Comparison of ENCODE assay signal across 11 mouse cellular contexts in the genomic region with DNA sequence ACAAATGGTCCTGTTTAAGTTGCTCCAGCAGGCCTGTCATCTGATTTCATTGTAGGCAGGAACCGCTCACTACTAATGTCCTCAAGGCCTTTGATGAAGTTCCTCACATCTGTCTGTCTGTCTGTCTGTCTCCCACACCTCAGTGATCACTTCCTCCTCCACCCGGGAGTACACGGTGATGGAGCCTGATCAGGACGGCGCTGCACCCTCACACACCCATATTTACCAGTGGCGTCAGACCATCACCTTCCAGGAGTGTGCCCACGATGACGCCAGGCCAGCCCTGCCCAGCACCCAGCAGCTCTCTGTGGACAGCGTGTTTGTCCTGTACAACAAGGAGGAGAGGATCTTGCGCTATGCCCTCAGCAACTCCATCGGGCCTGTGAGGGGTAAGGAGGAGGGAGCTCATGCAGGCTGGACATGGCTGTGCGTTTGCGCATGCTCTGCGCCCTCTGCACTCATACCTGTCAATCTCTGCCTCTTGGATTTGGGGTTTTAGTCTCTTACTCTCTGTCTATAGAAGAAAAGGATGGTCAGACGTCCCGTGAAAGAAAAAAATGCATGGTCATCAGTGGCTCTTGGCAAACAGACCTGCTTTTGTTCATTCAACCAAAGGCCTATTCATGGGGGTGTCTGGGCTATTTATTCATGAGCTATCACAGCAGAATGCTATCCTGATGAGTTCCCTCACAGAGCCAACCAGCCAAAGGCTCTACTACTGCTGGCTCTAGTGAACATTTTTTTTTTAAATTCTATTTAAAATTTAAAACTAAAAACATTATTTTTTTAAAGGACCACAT. TPM values are rescaled to one million over a fixed set of nuclear protein-coding genes. Genes with fewer than 3 reads are reported as not detected.
A peak's percentile ranks its signal among the peaks of the same experiment; 100 is the strongest.
DNase-seq lines count a peak whose midpoint lies in the region; ATAC-seq and TF ChIP-seq lines count a peak whose summit lies in the region.
"Had no signal": no experiment of that assay in that cellular context is flagged by ENCODE, and none has a peak within 500 bp of the region (broad histone marks: within the 10 kb centered on the region; RNA-seq: fewer than 3 reads in every experiment).

No protein-coding gene starts in this region.

- DNase-seq in embryo, embryonic 10 days (ENCODE audit: low spot score), result peak; percentile 26
- DNase-seq in embryo, embryonic 9.5 days (ENCODE audit: extremely low spot score), result no peak
- DNase-seq in midbrain, embryonic 10.5 days (ENCODE audit: low spot score), result peak; percentile 21
- DNase-seq in stomach, postnatal 0 days (ENCODE audit: low spot score), result peak; percentile 24
- DNase-seq in heart, postnatal 10 days, result no peak
- DNase-seq: gastrocnemius, postnatal 14 days; heart, postnatal 36 days had no signal

- no peak; the same call in 1 of the 2 replicates for ATAC-seq in midbrain, embryonic 15.5 days (replicated peaks)
- ATAC-seq in midbrain, embryonic 12.5 days (ENCODE audit: low FRiP score, low read depth), result peak; percentile 42; the same call in 1 of the 2 replicates
- peak; percentile 66 for ATAC-seq in stomach, postnatal 0 days (ENCODE audit: low FRiP score, low TSS enrichment)
- no peak for ATAC-seq in erythroid progenitor cell, adult 5-6 weeks (replicated peaks; ENCODE audit: low FRiP score, poor library complexity, severe bottlenecking)

- intact Hi-C loops in heart, postnatal 10 days (cut with DNase I), result no loop called here

- peaks cover 58% of the 10 kb centered on the region for H3K4me1 ChIP-seq in midbrain, embryonic 10.5 days
- peaks cover 3% of the 10 kb centered on the region; the same call in 1 of the 2 replicates for H3K4me1 ChIP-seq in midbrain, embryonic 15.5 days
- peaks cover 16% of the 10 kb centered on the region; the same call in 1 of the 2 replicates for H3K4me1 ChIP-seq in midbrain, embryonic 12.5 days
- no peaks in the 10 kb centered on the region for H3K4me1 ChIP-seq in stomach, postnatal 0 days (replicated peaks; ENCODE audit: control insufficient read depth, insufficient read depth)

- TF ChIP-seq CTCF in stomach, postnatal 0 days (IDR thresholded peaks at IDR 0.05; ENCODE audit: low read depth), result no peak

- peak overlapping the region; percentile 29 for H3K27ac ChIP-seq in midbrain, embryonic 10.5 days (replicated peaks)
- no peak overlapping the region for H3K27ac ChIP-seq in midbrain, embryonic 15.5 days
- H3K27ac ChIP-seq in midbrain, embryonic 12.5 days (replicated peaks), result 0 out of 2 replicates have a peak overlapping the region, but pooled peaks have one; percentile 25
- no peak overlapping the region for H3K27ac ChIP-seq in stomach, postnatal 0 days (replicated peaks)
- H3K27ac ChIP-seq: liver, embryonic 14.5 days had no signal

- no peaks in the 10 kb centered on the region for H3K9me3 ChIP-seq in midbrain, embryonic 10.5 days (replicated peaks)
- no peaks in the 10 kb centered on the region for H3K9me3 ChIP-seq in midbrain, embryonic 15.5 days
- no peaks in the 10 kb centered on the region for H3K9me3 ChIP-seq in midbrain, embryonic 12.5 days
- no peaks in the 10 kb centered on the region for H3K9me3 ChIP-seq in stomach, postnatal 0 days (ENCODE audit: control insufficient read depth, low read length)

- H3K4me2 ChIP-seq in midbrain, embryonic 15.5 days, result no peak overlapping the region
- H3K4me2 ChIP-seq in midbrain, embryonic 12.5 days (replicated peaks), result no peak overlapping the region
- H3K4me2 ChIP-seq in stomach, postnatal 0 days (replicated peaks; ENCODE audit: low read depth), result no peak overlapping the region

- H3K4me3 ChIP-seq in midbrain, embryonic 10.5 days, result no peak overlapping the region
- H3K4me3 ChIP-seq in midbrain, embryonic 15.5 days, result no peak overlapping the region
- H3K4me3 ChIP-seq in midbrain, embryonic 12.5 days, result no peak overlapping the region
- no peak overlapping the region for H3K4me3 ChIP-seq in stomach, postnatal 0 days (ENCODE audit: low read depth, low read length)

- no peaks in the 10 kb centered on the region for H3K27me3 ChIP-seq in midbrain, embryonic 10.5 days (ENCODE audit: low read depth, poor library complexity, severe bottlenecking)
- no peaks in the 10 kb centered on the region for H3K27me3 ChIP-seq in midbrain, embryonic 15.5 days (replicated peaks)
- no peaks in the 10 kb centered on the region for H3K27me3 ChIP-seq in midbrain, embryonic 12.5 days
- H3K27me3 ChIP-seq in stomach, postnatal 0 days (ENCODE audit: control insufficient read depth, insufficient read depth, low read length), result no peaks in the 10 kb centered on the region

- WGBS in midbrain, embryonic 10.5 days, result 75% methylated on average over 16 of the region's 16 CpGs
- 76% methylated on average over 16 of the region's 16 CpGs for WGBS in midbrain, embryonic 15.5 days
- WGBS in midbrain, embryonic 12.5 days, result 76% methylated on average over 16 of the region's 16 CpGs
- WGBS in stomach, postnatal 0 days, result 78% methylated on average over 16 of the region's 16 CpGs

- no peak for TF ChIP-seq EP300 in stomach, postnatal 0 days (optimal IDR thresholded peaks at IDR 0.05)

- H3K36me3 ChIP-seq in midbrain, embryonic 10.5 days, result no peaks in the 10 kb centered on the region
- H3K36me3 ChIP-seq in midbrain, embryonic 15.5 days (replicated peaks), result no peaks in the 10 kb centered on the region
- no peaks in the 10 kb centered on the region for H3K36me3 ChIP-seq in midbrain, embryonic 12.5 days
- H3K36me3 ChIP-seq in stomach, postnatal 0 days (ENCODE audit: control insufficient read depth, insufficient read depth, low read length), result no peaks in the 10 kb centered on the region

- H3K9ac ChIP-seq in midbrain, embryonic 15.5 days, result no peak overlapping the region
- H3K9ac ChIP-seq in midbrain, embryonic 12.5 days (replicated peaks), result no peak overlapping the region
- no peak overlapping the region for H3K9ac ChIP-seq in stomach, postnatal 0 days (ENCODE audit: low read length)
- H3K9ac ChIP-seq: liver, embryonic 14.5 days had no signal

RNA-seq across cellular contexts. Expression of gene Nid1, which starts 44.7 kb away (rescaled TPM):
- polyA plus RNA-seq in midbrain, embryonic 10.5 days (2016; fragmentation: Nextera tagmentation; extraction: Ambion mirVana), result 38.3 and 49.5 TPM in 2 replicates
- polyA plus RNA-seq in midbrain, embryonic 15.5 days (2015; fragmentation: Nextera tagmentation; extraction: Ambion mirVana), result 38.6 and 42.2 TPM in 2 replicates
- 48.6 and 51.8 TPM in 2 replicates for polyA plus RNA-seq in midbrain, embryonic 12.5 days (2016; fragmentation: Nextera tagmentation; extraction: Ambion mirVana)
- polyA plus RNA-seq in stomach, postnatal 0 days (2015; fragmentation: Nextera tagmentation; extraction: Ambion mirVana), result 36.2 and 42.6 TPM in 2 replicates
- not detected in 2 replicates for total RNA-seq in erythroid progenitor cell, adult 5-6 weeks (2015; ENCODE audit: low replicate concordance)
- total RNA-seq in erythroid progenitor cell, adult 5-6 weeks (2017; ENCODE audit: low replicate concordance), result 0.39 TPM in 1 of 2 replicates, not detected in the other
- total RNA-seq in heart, postnatal 10 days (2021), result 100 to 1,000 TPM; 202 to 215 TPM

Comparison
In these comparisons a context has a peak if more than half of its experiments do, and no peak if none do; other contexts are left out.
1. DNase-seq: peak in embryo, embryonic 10 days (single experiment), midbrain, embryonic 10.5 days (single experiment) and stomach, postnatal 0 days (single experiment); none in embryo, embryonic 9.5 days (single experiment) and heart, postnatal 10 days (0 of 2).
2. H3K27ac ChIP-seq: peak in midbrain, embryonic 10.5 days (single experiment) and midbrain, embryonic 12.5 days (single experiment); none in midbrain, embryonic 15.5 days (single experiment) and stomach, postnatal 0 days (single experiment).
3. ATAC-seq: peak in midbrain, embryonic 12.5 days (single experiment) and stomach, postnatal 0 days (single experiment); none in midbrain, embryonic 15.5 days (single experiment) and erythroid progenitor cell, adult 5-6 weeks (single experiment).